Mouse (Mus musculus) hindbrain, embryonic 14.5 days (tissue): ENCODE data around the gene Sgpp1. TPM values are rescaled to one million over a fixed set of nuclear protein-coding genes. Genes with fewer than 3 reads are reported as not detected.

Experiments used
- ATAC-seq: fragments of 200-750 bp; cut with Nextera tagmentation; 2 replicates; pipeline ENCODE4 v1.8.0; 2017; ENCODE audit warnings: moderate number of reproducible peaks, mild to moderate bottlenecking, moderate TSS enrichment, moderate library complexity; ENCODE audit not compliant: low FRiP score
- DNase-seq: peaks from one replicate; pipeline ENCODE4 v3.0.0-alpha.2; 2015; ENCODE audit warnings: low spot score
- H3K27ac ChIP-seq: fragments of 300-500 bp; sonication (generic); 2 replicates; pipeline ENCODE4 v1.5.1; 2014; ENCODE audit warnings: mild to moderate bottlenecking, moderate library complexity
- H3K27me3 ChIP-seq: fragments of 300-500 bp; sonication (generic); 2 replicates; pipeline ENCODE4 v1.6.1; 2014; ENCODE audit warnings: mild to moderate bottlenecking, low read length, mixed read lengths; ENCODE audit not compliant: control insufficient read depth, insufficient read depth
- H3K36me3 ChIP-seq: fragments of 300-500 bp; sonication (generic); replicated peaks from 2 replicates; pipeline ENCODE4 v1.6.1; 2014; ENCODE audit not compliant: control insufficient read depth, insufficient read depth
- H3K4me1 ChIP-seq: fragments of 300-500 bp; sonication (generic); replicated peaks from 2 replicates; pipeline ENCODE4 v1.6.1; 2014; ENCODE audit warnings: antibody characterized with exemption, low read length, mixed read lengths; ENCODE audit not compliant: control insufficient read depth, insufficient read depth
- H3K4me2 ChIP-seq: fragments of 300-500 bp; sonication (generic); replicated peaks from 2 replicates; pipeline ENCODE4 v1.6.1; 2014; ENCODE audit warnings: mild to moderate bottlenecking, moderate library complexity
- H3K4me3 ChIP-seq: fragments of 300-500 bp; sonication (generic); replicated peaks from 2 replicates; pipeline ENCODE4 v1.5.1; 2014; ENCODE audit warnings: mild to moderate bottlenecking, low read length
- H3K9ac ChIP-seq: fragments of 300-500 bp; sonication (generic); 2 replicates; pipeline ENCODE4 v1.6.1; 2014
- H3K9me3 ChIP-seq: fragments of 300-500 bp; sonication (generic); 2 replicates; pipeline ENCODE4 v1.6.1; 2016; ENCODE audit warnings: low read length; ENCODE audit not compliant: control insufficient read depth
- WGBS: fragments of 180-500 bp; shearing (Covaris S2); extraction: QIAGEN DNeasy Blood & Tissue Kit; methylation state at CpG from one replicate; pipeline ENCODE4 v1.1.7; 2014; 5-methylcytosine and 5-hydroxymethylcytosine counted together
- polyA plus RNA-seq: library from polyadenylated mRNA; unstranded; fragments of >200 nt; fragmentation: Nextera tagmentation; extraction: Ambion mirVana; gene quantifications from 2 replicates; pipeline ENCODE4 v1.2.1, GENCODE M21; 2014

Gene Sgpp1
- polyA plus RNA-seq, 1 experiment from 2014 or later: 16.6 TPM

DNA sequence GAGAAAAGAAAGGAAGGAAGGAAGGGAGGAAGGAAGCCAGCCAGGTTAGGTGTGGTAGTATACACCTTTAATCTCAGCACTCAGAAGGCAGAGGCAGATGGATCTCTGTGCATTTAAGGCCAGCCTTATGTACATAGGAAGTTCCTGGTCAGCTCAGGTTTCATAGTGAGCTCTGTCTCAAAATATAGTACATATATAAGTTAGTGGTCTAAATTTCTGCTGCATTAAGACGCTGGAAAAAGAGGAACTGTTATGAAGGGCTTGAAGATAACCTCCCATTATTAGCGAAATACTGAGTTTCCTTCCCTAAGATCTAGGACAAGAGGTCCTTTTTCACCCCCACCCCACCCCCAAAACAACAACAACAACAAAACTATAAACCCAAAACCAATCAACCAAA, 20.9 kb upstream of the Sgpp1 start:
- no peak for ATAC-seq
- Histone ChIP-seq H3K27ac (no peak overlapping the region), H3K36me3 (no peaks in the 10 kb centered on the region), H3K4me1 (no peaks in the 10 kb centered on the region), H3K9me3 (no peaks in the 10 kb centered on the region), H3K4me3 (no peak overlapping the region), H3K27me3 (no peaks in the 10 kb centered on the region), H3K9ac (no peak overlapping the region), H3K4me2 (no peak overlapping the region)
- no peak for DNase-seq
- 77% methylated on average over 2 of the region's 2 CpGs for WGBS

DNA sequence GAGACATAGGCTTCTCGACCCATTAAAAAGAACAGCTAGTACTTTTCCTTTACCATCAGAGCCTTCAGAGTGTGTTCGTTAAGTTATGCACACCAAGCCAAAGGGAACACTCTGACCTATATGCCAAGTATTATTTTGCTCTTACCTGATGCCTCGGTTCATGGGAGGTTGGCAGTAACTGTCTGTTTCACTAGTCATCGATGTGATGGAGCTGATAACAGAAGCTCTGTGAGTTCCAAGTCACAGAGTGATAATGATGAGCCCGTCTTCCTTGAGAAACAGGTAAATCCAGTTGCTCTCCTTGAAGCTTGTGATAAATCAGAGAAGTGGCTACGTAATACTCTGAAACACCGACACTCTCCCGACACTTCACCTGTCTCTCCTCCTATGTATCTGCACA, 18.2 kb upstream of the Sgpp1 start:
- Histone ChIP-seq H3K36me3 (no peaks in the 10 kb centered on the region), H3K27ac (no peak overlapping the region), H3K4me3 (no peak overlapping the region), H3K9ac (no peak overlapping the region), H3K9me3 (no peaks in the 10 kb centered on the region), H3K4me1 (no peaks in the 10 kb centered on the region), H3K27me3 (no peaks in the 10 kb centered on the region), H3K4me2 (no peak overlapping the region)
- ATAC-seq (no peak), DNase-seq (no peak)
- 92% methylated on average over 8 of the region's 8 CpGs for WGBS

DNA sequence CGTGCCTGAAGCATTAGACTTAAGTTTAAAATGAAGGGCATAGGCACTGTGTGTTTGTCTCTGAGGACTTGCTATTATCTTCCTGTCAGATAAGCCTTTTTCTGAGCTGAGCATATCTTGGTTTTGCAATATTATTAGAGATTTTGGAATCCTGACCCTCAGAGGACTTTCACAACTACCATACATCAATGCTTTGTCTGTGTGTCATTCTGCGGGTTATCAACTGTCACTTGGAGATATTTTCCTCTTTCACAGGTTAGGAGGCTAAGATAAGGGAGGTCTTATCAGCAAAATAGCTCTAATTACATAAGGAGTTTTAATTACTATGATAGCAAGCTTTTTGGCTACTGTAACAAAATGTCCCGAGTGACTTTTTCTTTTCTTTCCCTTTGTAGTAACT, 16.5 kb upstream of the Sgpp1 start:
- no peak overlapping the region for H3K9ac ChIP-seq
- H3K4me2 ChIP-seq: no peak overlapping the region
- WGBS: 87% methylated on average over 3 of the region's 3 CpGs
- no peaks in the 10 kb centered on the region for H3K9me3 ChIP-seq
- H3K36me3 ChIP-seq: no peaks in the 10 kb centered on the region
- ATAC-seq (no peak), DNase-seq (no peak)
- no peak overlapping the region for H3K4me3 ChIP-seq
- no peak overlapping the region for H3K27ac ChIP-seq
- H3K4me1 ChIP-seq: no peaks in the 10 kb centered on the region
- H3K27me3 ChIP-seq: no peaks in the 10 kb centered on the region

DNA sequence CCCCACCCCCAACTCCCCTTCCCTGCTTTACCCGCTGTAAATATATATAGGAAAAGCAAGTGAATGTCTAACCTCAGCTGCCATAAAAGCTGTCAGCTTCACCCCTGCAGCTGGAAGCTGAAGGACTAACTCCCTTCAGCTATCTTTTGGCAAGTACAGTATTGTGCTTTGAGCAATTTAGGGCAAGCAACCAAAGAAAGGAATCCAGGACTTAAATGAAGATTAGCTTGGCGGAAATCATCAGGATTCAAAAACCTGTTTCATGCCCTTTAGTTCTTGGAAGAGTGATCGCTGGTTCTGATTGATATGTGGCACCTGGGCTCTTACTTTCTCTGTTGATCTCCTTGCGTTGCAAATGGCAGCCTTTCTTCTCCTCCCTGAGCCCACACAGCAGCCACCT, 13.0 kb upstream of the Sgpp1 start:
- no peak overlapping the region for H3K4me3 ChIP-seq
- H3K4me1 ChIP-seq: no peaks in the 10 kb centered on the region
- ATAC-seq (no peak), DNase-seq (no peak)
- H3K36me3 ChIP-seq: no peaks in the 10 kb centered on the region
- H3K9me3 ChIP-seq: no peaks in the 10 kb centered on the region
- WGBS: 69% methylated on average over 4 of the region's 4 CpGs
- H3K9ac ChIP-seq: no peak overlapping the region
- no peak overlapping the region for H3K4me2 ChIP-seq
- no peaks in the 10 kb centered on the region for H3K27me3 ChIP-seq
- no peak overlapping the region for H3K27ac ChIP-seq

DNA sequence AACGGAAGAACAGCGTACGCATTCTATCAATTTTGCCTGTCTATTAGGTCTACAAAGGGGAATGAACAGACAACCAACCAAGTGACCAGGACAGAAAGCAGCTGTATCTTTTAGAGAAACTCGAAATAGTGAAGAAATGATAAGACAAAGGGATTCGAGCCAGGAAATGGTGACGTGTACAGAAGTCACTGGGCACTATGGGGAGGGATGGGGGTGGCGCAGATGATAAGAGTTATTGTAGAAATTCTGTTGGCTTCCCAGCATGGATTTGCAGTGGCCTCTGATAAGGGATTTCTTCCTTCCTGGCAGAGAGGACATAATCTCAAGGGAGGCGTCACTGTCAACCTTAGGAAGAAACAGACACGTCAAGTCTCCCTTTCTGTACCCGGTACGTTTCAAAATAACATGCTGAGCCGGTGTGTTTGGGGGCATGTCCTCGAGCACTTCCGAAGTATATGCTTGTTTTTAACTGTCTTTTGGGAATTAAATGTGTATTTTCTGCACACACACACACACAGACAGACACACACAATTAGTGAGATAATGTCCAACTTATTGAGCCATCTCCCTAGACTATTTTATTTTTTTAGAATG, 10.3 kb upstream of the Sgpp1 start:
- DNase-seq: no peak
- whole genome bisulfite sequencing: 71% methylated on average over 14 of the region's 14 CpGs
- Histone ChIP-seq H3K4me3 (no peak overlapping the region), H3K36me3 (no peaks in the 10 kb centered on the region), H3K27me3 (no peaks in the 10 kb centered on the region), H3K27ac (no peak overlapping the region), H3K4me2 (no peak overlapping the region), H3K9me3 (no peaks in the 10 kb centered on the region), H3K9ac (no peak overlapping the region), H3K4me1 (no peaks in the 10 kb centered on the region)
- ATAC-seq: no peak

DNA sequence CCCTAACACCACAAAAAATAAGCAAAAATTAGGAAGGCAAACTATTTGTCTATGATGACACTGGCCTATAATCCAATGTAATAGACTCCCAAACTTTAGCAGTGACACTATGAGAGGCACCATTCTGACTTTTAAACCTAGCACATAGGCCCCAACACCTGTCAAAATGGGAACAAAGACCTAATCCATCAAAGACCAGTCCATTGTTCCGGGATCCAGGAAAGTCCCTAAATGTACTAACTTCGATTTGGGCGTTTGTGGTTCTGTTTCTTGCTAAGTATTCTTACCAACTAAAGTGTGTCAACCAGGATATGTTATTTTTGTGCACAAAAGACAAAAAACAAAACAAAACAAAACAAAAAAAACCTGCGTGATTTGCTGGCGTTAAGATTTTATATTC, 6.6 kb upstream of the Sgpp1 start:
- H3K9me3 ChIP-seq: no peaks in the 10 kb centered on the region
- H3K27ac ChIP-seq: no peak overlapping the region
- H3K4me1 ChIP-seq: no peaks in the 10 kb centered on the region
- DNase-seq (no peak), ATAC-seq (no peak)
- WGBS: 82% methylated on average over 5 of the region's 5 CpGs
- H3K4me3 ChIP-seq: no peak overlapping the region
- peaks cover 8% of the 10 kb centered on the region; the same call in 1 of the 2 replicates for H3K27me3 ChIP-seq
- no peak overlapping the region for H3K9ac ChIP-seq
- H3K36me3 ChIP-seq: no peaks in the 10 kb centered on the region
- no peak overlapping the region for H3K4me2 ChIP-seq

DNA sequence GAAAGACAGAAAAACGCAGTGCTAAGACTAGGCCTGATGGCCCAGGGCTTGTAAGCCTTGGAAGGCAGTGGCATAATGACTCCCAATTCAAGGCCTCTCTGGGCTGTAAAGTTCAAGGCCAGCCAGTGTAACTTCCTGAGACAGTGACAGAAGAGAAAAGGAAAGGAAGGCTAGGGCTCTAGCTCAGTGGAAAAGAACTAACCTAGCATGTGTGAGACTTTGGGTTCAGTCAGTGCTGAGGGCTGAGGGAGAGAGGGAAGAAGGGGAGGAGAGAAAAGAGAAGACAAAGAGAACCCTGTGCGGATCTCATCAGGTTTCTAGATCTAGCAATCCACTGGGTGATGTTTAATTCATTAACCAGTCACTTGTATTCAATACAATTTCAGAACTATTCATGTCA, 5.7 kb upstream of the Sgpp1 start:
- no peaks in the 10 kb centered on the region for H3K36me3 ChIP-seq
- no peak overlapping the region for H3K9ac ChIP-seq
- 72% methylated on average over 2 of the region's 2 CpGs for WGBS
- H3K4me2 ChIP-seq: no peak overlapping the region
- no peaks in the 10 kb centered on the region for H3K9me3 ChIP-seq
- DNase-seq (no peak), ATAC-seq (no peak)
- no peaks in the 10 kb centered on the region for H3K4me1 ChIP-seq
- H3K4me3 ChIP-seq: no peak overlapping the region
- H3K27me3 ChIP-seq: peaks cover 12% of the 10 kb centered on the region; the same call in 1 of the 2 replicates
- no peak overlapping the region for H3K27ac ChIP-seq

DNA sequence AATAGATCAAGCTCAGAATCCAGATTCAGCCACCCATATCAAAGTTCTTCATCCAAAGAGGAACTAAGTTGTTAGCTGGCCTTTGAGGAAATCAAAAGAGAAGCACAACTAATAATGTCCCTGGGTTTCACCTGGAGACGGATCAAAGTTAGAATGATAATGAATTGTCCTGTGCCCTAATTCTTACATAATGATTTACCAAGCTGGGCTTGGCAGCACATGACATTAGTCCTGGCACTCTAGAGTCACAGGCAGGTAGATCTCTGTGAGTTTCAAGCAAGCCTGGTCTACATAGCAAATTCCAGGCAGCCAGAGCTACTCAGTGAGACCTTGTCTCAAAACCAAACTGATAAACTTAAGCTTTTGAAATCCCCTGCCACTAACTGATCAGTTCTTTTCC, 4.9 kb upstream of the Sgpp1 start:
- Histone ChIP-seq H3K27ac (no peak overlapping the region), H3K9me3 (no peaks in the 10 kb centered on the region), H3K27me3 (peaks cover 12% of the 10 kb centered on the region; the same call in 1 of the 2 replicates), H3K4me1 (no peaks in the 10 kb centered on the region), H3K4me2 (no peak overlapping the region), H3K9ac (no peak overlapping the region), H3K36me3 (no peaks in the 10 kb centered on the region), H3K4me3 (no peak overlapping the region)
- DNase-seq (no peak), ATAC-seq (no peak)
- WGBS: 90% methylated on average over 1 of the region's 1 CpGs

DNA sequence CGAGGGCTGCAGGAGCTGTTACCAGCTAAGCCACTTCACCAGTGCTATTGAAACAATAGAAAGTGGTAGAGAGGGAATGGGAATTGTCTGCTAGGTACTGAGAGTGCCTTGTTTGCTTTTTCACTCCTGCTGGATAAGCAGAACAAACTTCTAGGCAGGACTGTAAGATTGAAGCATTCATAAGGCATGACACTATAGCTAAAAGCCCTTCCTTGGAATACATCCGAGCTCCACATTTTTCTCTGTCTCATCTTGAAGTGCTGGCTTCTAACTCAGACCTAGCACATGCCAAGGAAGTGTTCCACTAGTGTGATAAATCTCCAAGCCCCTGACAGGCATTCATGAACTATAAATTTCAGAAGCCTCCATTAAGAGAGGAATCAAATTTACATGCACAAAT, 4.1 kb upstream of the Sgpp1 start:
- H3K27ac ChIP-seq: no peak overlapping the region
- no peaks in the 10 kb centered on the region for H3K4me1 ChIP-seq
- no peak overlapping the region for H3K4me2 ChIP-seq
- ATAC-seq (no peak), DNase-seq (no peak)
- H3K4me3 ChIP-seq: no peak overlapping the region
- H3K9me3 ChIP-seq: no peaks in the 10 kb centered on the region
- peaks cover 12% of the 10 kb centered on the region; the same call in 1 of the 2 replicates for H3K27me3 ChIP-seq
- H3K9ac ChIP-seq: no peak overlapping the region
- 66% methylated on average over 2 of the region's 2 CpGs for WGBS
- H3K36me3 ChIP-seq: no peaks in the 10 kb centered on the region

DNA sequence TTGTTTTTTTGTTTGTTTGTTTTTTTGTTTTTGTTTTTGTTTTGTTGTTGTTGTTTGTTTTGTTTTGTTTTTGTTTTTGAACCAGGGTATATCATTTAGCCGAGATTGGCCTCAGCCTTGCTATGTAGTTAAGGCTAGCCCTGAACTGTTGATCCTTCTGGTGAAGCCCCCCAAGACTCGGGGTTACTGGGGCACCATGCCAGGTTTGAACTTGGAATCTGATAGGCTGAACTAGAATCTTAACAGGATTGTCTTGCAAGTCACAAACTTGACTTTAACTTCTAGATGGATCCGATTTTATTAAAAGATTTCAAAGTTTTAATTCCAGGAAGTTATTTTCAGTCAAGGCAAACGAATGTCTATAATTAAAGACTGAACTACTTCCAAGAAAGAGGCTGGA, 767 bp upstream of the Sgpp1 start:
- ATAC-seq (no peak), DNase-seq (no peak)
- Histone ChIP-seq H3K4me2 (peak overlapping the region; percentile 89), H3K27ac (no peak overlapping the region), H3K4me1 (peaks cover 23% of the 10 kb centered on the region), H3K9ac (no peak overlapping the region), H3K36me3 (no peaks in the 10 kb centered on the region), H3K9me3 (no peaks in the 10 kb centered on the region), H3K4me3 (peak overlapping the region; percentile 87; the same call in 1 of the 2 replicates), H3K27me3 (peaks cover 12% of the 10 kb centered on the region; the same call in 1 of the 2 replicates)
- WGBS: 84% methylated on average over 4 of the region's 4 CpGs
